Mouse (Mus musculus) erythroblast, adult 5-6 weeks (primary cell): ENCODE data around the gene Wwox. TPM values are rescaled to one million over a fixed set of nuclear protein-coding genes. Genes with fewer than 3 reads are reported as not detected.

Source experiments
- ATAC-seq: replicated peaks from 2 replicates; pipeline ENCODE4 v1.8.0; 2016; ENCODE audit warnings: moderate number of reproducible peaks, mild to moderate bottlenecking, moderate TSS enrichment, inconsistent platforms; ENCODE audit not compliant: poor library complexity, low FRiP score, severe bottlenecking
- total RNA-seq, 2 experiments: library from RNA; stranded (forward) in 1 of 2; stranded (reverse) in 1 of 2; fragments of 150-400 nt in 1 of 2; fragments of 200-764, 138-1000 nt in 1 of 2; gene quantifications; 2 replicates each; pipeline versions ENCODE4 v1.2.3 to v1.2.4; 2015 to 2017; ENCODE audit warnings: low replicate concordance in 2 of 2

The Wwox gene
- total RNA-seq, 2 experiments from 2014 or later: 4.3 to 4.6 TPM

DNA sequence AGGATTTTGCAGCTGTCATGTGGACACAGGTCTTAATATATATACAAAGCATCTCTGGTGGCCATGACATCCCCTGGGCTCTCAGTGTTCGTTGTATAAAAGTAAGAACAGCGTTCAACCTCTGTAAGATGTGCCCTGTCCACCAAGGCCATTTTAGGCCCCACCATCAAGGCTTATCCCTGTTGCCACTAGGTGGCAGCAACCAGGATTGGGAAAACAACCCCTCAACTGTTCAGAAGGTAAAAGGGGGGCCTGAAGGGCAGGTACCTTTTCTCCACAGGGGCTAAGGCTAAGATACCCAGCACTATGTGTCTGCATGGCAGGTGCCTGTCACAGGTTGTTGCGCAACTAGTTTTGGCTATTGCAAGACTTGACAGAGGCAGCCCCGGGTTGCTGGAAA is 656.1 kb downstream of the Wwox start:
- no peak for ATAC-seq

DNA sequence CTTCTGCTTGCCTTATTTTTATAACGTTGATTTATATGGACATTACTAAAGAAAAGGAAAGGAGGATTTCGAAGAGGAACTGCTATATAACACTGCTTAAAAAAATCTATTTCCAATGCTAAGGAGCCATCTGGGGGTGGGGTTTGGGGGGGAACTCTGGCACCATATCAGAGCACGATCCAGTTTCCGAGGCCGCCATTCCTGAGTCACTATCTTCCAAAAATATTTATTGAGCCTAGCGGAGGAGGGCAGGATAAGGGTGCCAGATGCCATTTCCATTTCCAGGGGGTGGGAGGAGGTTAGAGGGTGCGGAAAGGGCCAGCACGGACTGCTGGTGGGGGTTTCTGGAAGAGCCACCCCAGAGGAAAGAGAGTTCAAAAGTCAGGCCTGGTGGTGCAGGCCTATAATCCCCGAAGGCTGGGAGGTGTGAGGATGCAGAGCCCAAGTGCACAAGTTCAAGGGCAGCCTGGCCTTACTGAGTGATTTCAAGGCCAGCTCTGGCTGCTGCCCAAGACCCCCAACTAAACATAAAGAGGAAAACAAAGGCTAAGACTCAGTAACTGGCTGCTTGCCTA is 658.6 kb downstream of the Wwox start:
- ATAC-seq: no peak

DNA sequence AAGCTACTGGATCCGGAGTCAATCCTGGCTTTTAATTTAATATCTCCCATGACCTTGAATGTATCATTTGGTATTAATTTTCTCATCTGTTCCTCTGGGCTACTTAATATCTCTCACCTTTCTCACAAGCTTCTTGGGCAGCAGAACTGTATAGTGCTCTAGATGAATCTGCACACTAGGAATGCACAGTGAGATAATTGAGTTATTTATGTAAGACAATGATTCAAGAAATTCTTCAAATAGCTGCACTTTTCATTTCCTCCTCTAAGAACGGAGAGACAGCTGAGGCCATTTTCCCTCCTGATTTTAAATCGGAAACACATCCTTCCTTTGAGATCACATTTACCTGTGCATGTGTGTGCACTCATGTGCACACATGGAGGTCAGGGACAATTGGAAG is 669.9 kb downstream of the Wwox start:
- ATAC-seq: no peak

DNA sequence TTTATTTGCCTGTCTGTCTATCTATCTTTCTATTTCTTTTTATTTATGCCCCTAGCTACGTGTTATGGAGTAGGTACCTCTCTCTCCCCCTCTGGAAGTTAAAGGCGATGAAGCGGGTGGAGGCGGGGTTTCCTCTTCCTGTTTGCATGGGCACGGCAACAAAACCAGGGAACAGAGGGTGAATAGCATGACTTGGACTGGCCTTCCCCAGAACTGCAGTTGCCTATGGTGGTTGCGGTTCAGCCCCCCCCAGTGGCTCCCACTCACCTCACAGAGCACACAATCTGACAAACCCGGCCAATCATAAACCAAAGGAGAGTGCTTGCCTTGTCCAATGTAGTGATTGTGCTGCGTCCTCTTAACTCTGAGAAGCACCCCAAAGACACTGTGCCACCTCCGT is 671.0 kb downstream of the Wwox start:
- ATAC-seq: no peak

DNA sequence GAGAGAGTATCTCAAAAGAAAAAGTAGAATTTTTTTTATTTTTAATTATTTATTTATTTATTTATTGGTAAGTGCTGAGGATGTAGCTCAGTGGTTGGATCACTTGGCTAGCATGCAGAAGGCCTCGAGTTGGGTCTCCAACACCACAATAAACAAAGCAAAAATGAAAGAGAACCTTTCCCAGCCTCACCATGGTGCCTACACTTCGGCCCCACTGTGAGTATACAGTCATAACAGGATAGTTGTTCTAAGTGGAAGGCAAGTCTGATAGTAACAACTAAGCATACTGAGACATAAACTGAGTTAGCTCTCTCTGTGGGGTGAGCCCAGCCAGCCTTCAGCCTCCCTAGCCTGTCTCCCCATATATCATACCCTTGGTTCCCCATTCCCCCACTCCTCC is 672.6 kb downstream of the Wwox start:
- no peak for ATAC-seq

DNA sequence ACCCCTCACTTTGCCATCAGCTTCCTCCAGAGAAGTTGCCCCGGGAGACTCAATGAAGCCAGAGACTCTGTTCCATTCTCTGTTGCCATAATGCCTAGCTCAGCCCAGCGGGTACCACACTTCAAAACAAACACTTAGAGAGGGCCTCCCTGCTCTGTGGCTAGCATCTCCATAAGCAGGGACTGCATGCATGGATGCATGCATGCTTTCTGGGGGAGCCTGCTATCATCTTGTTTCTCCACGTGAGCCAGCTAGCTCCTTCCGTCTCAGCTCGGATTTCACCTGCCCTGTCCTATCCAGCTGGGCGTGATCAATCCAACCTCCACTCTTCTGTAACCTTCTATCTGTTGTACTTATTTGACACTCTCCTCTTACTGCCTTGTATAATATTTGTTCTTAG is 675.0 kb downstream of the Wwox start:
- ATAC-seq: no peak

DNA sequence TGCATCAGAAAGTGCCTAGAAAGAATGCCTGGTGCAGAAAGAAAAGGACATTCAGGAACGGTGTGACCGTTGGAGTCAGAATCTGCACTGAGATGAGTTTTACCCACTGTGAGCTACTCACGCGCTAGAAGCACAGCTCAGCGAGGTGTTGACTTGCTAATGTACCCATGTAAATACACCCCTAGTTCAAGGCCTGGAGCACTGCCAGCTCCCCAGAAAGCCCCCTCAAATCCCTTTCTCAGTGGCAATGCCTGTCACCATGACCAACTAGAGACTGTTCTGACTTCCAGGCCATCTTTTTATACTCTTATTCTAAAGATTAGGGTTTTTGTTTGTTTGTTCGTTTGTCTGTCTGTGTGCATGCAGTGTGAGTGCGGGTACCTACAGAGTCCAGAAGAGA is 686.6 kb downstream of the Wwox start:
- no peak for ATAC-seq

DNA sequence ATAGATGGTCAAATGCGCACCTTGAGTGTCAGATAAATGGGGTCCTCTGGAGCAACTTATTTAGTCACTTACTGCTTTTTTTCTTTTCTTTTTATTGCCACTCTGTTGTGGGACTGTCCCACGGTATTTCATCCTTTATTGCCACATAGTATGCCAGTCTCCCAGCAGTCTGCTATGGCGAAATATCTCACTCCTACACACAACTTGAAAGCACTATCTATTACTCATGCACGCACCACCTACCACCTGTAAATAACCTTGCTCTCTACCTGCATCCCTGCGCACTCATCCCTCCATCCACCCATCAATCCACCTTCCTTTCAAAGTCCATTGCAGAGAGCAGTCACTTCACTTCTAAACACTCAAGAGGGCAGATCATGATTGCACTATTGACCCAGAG is 687.2 kb downstream of the Wwox start:
- ATAC-seq: no peak

DNA sequence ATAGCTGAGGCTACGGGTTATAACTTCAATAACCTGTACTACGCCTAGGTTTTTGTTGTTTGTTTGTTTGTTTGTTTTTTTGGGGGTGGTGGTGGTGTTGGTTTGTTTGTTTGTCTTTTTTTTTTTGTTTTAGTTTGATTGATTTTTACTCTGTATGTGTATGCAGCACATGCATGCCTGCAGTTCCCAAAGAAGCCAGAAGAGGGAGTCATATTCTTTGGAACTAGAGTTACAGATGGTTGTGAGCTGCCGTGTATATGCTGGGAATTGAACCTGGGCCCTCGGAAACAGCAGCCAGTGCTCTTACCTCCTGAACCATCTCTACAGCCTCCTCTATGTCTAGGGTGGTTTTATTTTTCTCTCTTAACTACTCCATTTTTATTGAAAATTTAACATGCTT is 689.9 kb downstream of the Wwox start:
- ATAC-seq: no peak

DNA sequence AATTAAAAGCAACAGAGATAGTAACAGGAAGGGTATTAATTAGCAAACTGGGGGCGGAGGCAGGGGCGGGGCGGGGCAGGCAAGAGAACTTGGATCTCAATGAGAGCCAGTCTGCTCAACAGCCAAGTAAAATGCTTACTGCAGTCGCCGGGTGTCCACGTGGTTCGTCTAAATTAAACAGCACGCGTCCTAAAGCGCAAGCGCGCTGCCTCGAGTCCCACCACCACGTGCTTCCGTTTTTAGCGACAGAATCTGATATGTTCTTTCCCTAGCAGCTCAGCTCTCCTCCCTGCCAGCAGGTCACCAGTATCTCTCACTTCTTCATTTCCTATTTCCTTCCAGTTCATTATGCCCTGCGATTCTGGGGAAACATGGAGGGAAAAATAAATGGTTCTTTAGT is 693.7 kb downstream of the Wwox start:
- no peak for ATAC-seq

DNA sequence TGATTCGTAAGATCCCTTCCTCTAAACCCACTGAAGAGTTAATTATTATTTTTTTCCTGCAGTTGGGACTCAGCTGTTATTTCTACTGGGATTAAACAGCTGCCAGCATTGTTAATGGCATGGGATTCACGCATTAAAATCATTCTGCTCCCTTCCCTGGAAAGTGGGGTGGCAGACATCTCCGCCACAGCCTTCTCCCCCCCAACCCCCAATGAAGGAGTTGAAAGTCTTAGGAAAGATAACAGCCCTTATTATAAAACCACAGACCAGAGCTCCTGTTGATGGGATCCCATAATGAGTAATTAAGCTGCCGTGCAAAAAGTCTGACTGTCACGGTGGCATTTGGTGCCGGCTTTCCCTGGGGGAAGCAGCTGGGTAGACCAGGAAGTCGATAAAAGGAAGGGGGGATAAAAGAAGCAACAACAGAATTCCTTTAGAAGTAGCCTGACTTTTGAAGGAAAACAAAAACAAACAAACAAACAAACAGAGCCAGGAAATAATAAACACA is 694.3 kb downstream of the Wwox start:
- ATAC-seq: no peak

DNA sequence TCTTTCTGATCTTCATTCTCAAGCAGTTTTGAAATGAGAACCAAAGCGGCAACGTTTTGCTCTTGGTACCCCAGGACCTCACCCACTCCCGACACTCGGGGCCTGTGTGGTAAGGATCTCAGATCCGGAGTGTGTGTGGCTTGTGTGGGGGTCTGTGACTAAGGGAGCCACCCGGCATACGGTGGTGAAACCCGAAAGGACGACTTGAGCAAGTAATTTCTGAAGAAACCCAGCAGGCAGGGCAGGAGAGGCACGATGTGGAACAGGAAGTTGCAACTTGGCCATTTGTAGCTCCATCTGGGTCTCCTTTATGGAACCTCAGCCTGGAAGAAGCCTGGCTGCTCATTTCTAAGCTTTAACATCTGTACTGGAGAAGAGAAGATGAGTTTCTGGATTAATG is 697.4 kb downstream of the Wwox start:
- ATAC-seq: no peak

DNA sequence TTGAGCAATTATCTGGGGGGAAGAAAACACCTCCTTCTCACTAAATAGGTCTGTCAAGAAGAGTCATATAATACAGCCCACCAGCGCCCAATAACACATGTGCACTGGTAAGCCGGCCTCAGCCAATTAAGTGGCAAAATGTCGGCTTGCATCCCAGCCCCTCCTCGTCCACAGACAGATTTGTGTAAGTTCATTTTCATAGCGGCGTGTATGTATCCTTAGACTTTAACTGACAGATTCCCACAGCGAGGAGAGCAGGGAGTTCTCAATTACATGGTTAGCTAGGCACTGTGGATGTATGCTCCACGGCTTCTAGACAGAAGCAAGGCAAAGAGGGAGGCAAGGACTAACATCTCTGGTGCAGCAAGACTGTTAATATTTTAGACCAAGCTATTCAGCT is 702.2 kb downstream of the Wwox start:
- ATAC-seq: no peak

DNA sequence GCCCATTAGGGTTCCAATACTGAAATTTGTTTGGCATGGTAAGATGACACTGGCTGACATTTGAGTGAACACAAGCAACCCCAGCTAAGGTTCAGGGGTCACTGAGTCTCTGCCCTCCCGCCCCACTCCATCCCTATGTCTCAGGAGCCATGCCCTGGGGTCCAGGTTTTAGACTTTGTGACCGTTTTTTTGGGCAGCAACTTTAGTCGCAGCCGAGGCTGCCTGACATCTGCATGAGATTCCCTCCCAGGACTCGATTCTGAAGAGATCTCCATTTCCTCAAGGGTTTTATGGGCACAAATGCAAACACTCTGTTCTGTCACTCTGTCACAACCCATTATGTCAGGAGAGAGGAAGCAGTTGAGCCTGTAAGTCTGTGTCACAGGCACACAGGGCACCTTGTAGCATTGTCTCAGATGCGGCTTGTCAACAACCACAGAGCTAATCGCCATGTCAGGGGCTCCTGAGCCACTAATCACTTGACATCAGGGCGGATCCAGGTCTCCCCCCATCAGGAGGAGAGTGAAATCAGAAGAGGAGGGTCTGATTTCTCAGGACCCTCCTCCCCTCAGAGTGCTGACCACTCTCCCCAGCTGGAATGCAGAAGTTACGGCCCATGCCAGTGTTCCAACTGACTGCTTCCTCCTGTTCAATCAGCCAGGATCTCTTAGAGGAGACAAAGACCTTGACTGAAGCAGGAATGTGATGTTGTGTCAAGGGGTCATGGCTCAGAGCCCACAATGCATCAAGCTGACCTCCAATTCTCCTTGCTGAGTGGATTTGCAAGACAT is 704.3 kb downstream of the Wwox start:
- no peak for ATAC-seq

DNA sequence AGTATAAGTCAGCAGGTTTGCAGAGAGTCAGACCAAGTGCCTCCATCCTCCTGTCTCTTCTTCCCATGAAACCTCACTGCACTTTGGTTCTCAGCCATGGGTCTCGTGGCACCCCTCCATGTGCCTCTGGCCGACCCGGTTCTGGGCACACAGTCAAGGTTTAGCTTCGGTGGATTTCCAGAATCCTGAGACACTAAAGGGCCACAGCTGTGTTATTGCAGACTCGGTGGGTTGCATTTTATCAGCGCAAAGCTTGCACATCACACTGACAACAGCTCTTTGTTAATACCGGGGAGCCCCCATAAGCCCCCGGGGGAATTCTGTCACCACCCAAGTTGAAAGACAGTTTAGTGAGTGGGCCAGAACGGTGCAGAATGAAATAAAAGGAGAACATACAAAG is 707.6 kb downstream of the Wwox start:
- no peak for ATAC-seq

DNA sequence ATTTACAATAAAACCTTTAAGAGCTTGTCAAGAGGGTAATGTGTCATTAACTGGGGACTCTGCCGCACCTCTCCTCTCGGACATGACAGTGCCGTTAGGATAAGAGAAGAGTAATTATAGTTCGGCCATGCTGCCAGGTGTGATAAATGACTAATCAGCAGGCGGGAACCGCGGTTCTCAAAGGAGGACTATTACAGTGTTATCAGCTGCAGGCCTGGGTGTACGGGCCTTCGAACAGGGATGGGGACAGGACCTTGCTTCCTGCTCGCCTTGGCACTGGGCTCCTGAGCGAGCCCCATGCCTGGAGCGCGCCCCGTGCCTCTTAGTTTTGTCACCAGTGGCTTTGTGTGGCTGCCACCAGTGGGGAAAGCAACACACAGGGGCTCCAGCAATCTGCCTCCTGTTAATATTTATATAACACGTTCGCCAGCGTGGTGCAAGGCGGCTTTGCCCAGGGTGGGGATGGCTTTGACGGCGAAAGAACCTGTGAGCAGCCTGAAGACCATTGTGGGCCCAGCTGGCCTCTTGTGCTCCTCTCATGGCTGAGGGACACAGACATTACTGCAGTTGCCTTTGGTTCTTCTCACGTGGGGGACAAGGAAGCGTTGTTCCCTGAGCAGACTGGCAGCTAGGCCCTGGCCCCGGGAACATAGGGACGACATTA is 711.1 kb downstream of the Wwox start:
- ATAC-seq: no peak

DNA sequence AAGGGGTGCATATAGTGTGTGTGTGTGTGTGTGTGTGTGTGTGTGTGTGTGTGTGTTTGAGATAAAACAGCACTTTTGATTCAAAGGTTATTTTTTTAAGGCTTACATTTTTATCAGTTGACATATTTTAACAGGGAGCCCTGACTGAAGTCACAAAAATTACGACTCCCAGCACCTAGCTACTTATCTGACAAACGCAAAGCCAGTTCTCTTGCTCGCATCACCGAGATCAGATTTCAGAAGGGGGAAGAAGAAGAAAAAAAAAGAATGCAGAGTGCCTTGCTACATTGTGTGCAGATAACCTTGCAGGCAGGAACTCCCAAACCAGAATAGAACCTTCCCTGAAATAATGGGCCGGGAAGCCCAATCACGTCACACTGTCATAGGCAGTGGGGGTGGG is 712.0 kb downstream of the Wwox start:
- no peak for ATAC-seq

DNA sequence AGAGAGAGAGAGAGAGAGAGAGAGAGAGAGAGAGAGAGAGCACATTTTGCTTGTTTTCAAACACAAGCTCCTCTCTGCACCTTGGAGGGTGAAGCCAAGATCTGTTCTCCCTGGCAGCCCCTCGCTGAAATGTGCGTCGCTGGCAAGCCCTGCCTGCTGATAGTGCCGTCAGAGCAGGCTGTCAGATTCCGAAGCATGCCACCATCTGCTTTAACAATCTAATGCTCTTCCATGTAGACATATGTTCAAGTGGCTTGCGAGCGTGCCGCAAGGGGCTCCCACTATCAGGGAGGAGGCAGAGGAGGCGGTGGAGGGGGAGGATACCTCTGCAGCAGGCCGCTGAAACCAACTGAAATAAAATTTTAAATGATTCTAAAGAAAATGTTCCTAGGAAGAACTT is 714.6 kb downstream of the Wwox start:
- no peak for ATAC-seq

DNA sequence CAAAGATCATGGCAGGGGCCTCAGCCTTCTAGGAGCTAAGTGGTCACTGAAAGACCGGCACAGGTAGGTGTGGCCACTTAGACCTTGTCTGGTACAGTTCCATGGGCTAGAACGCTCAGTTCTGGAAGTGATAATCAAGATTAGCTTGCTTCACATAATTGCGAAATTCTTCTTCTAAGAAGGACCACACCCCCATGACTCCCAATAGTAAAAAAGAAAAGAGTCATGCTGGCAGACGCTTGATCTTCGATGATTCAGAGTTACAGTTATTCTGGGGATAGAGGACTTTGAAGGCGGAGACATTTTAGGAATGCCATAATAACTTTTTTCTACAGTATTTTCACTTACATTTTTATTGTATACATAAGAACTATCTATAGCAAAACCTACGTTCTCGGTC is 716.7 kb downstream of the Wwox start:
- no peak for ATAC-seq

DNA sequence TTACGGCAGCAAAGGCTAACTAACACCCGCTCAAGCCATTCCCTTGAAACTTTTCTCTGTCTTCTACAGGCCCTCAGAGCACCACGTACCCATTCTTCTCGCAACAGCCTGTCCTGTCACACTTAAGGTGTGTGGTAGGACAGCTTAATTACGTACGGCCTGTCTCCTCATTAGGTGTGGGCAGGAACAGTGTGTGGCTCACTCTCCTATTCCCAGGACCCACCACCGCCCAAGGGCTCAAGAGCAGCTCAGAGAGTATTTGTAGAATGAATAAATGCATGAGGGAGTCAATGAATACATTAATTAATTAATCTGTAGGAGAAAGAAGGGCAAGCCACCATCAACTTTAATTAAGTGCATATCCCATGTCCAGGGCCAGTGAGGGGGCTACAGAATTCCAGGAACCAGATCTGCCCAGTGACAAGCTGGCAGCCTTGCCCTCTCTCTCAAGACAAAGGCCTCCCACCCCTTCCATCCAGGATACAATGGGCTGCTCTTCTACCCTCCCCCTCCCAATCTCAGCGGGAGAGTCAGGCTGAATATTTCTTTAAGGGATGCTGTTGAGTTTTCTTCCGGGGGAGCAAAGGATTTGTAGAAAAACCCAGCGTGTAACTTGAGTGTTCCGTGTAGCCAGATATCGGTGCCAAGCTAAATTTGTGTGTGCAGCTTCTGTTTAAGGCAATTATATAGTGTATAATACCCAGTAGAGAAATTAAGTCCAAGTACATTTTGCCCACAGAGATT is 718.7 kb downstream of the Wwox start:
- no peak for ATAC-seq

DNA sequence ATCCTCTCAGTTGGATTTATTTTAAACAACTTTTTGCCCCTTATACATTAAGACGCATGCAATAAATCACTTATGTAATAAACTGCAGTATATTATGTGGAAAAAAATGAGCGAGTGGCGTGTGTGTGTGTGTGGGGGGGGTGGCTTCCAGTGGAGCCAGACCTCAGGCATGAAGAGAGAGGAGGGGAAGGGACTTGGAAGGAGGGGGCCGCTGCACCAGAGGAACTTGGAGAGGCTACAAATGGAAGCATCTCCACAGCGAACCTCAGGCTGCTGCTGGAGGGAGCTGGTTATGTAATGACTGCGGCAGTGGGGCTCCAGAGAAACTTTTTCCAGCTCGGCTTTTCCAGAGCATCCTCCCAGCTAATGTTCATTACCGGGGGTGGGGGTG is 719.3 kb downstream of the Wwox start:
- no peak for ATAC-seq
